Mouse (Mus musculus) central nervous system, embryonic 18 days (tissue): Measurements from ENCODE around the gene BC061237. TPM values are rescaled to one million over a fixed set of nuclear protein-coding genes. Genes with fewer than 3 reads are reported as not detected.

Experiments
- polyA plus RNA-seq: library from polyadenylated mRNA; depleted of rRNA; stranded (reverse); fragments of >200 nt; gene quantifications from 2 replicates; pipeline ENCODE4 v1.2.3, GENCODE M21; 2012; rRNA removed

Gene BC061237
- polyA plus RNA-seq: not detected in 2 replicates

GRCm38 (mm10) chr14:44492163-44492562 is at the start of gene BC061237:
BC061237 (plus strand) TSS chr14:44492463.

GRCm38 (mm10) chr14:44517976-44518375 is 25.7 kb downstream of the BC061237 start, which contains the start of gene Gm17093:
Gm17093 (plus strand) TSS chr14:44518276.

Other genes starting within 250 kb of the BC061237 start
- gene Gm8220, start 206.9 kb upstream of the BC061237 start, polyA plus RNA-seq: not detected in 2 replicates
- not detected in 2 replicates for gene Gm5930, start 153.9 kb upstream of the BC061237 start, polyA plus RNA-seq
- not detected in 2 replicates for gene Gm8229, start 127.1 kb upstream of the BC061237 start, polyA plus RNA-seq
- not detected in 2 replicates for gene Gm3371, start 81.8 kb upstream of the BC061237 start, polyA plus RNA-seq
- not detected in 2 replicates for gene Gm8232, start 58.8 kb upstream of the BC061237 start, polyA plus RNA-seq
- not detected in 2 replicates for gene Gm17093, start 25.8 kb downstream of the BC061237 start, polyA plus RNA-seq
- gene Gm8247, start 90.7 kb downstream of the BC061237 start, polyA plus RNA-seq: not detected in 2 replicates
- gene Gm5624, start 135.5 kb downstream of the BC061237 start, polyA plus RNA-seq: not detected in 2 replicates
- not detected in 2 replicates for gene Gm8257, start 214.0 kb downstream of the BC061237 start, polyA plus RNA-seq